Mouse (Mus musculus) cerebellum, adult 18-20 months (tissue): ENCODE data around the gene Nln.

Experiments used
- DNase-seq, 2 experiments: peaks; one replicate each; pipeline ENCODE4 v3.0.0; 2021

Gene Nln

DNA sequence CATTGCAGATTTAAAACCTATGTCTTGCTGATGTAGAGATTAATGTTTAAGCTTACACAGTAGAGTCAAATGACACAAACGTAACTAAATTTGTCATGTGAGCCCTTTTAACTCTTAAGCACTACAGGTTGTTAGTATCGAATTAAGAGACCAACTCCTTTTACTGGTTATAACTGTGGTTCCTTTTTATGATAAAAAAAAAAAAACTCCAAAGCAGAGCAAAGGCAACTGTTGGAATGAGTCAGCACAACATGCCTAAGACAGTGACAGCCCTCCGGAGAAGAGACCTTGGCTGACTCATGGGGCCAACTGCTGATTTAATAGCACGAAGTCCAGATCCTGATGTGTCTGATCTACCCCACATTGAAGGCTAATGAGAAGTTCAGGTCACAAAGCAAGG lies 68.5 kb downstream of the Nln start:
- DNase-seq = no peak

DNA sequence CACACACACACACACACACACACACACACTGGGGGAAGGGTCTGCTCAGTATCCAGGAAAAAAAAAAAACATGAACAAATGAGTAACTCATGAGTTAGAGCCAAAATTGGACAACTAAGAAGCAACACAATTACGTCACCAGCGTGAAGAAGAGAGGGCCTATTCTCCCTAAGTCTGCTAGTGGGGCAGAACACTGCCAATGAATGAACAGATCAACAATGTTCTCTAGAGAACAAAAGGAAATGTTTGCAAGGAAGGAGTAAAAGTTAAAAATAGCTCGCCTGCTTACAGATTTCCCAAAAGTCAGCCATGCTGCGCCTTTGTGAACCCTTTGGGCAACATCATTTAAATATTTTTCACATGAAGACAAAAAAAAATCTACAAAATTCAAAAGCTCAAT lies 69.6 kb downstream of the Nln start:
- DNase-seq = no peak

DNA sequence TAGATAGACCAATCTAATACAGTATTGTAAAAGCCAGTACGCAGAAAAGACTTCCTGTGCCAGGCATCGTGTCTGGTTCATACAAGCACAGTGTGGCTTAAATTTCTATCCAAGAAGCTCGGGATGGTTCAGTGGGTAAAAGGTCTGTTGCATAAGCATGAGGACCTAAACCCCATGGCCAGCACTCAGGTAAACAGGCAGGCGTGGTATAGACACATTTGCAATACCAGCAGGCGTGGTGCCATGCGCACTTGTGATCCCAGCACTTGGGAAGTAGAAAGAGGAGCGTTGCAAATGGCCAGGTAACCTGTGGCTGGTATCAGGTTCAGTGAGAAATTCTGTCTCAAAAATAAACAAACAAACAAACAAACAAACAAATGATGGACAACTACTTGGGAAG lies 70.5 kb downstream of the Nln start:
- DNase-seq = no peak

DNA sequence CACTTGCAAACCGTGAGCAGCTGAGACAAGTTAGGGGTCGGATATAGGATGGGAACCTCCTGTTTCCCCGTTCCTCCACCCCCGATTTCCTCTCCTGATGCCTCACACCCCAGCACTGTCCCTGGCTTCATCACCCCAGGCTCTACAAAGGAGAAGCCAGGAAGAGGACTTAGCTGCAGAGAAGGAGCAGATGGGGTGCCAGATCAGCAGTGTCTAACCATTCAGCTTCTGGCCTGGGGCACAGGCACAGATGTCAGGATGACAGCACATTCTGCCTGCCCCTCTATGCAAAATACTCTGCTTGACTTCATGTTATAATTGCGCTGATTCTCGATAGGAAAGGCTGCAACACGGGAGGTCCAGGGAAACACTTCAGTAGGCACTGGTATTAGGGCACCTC lies 71.1 kb downstream of the Nln start:
- DNase-seq = peak in 1 of 2 experiments; percentile 33

DNA sequence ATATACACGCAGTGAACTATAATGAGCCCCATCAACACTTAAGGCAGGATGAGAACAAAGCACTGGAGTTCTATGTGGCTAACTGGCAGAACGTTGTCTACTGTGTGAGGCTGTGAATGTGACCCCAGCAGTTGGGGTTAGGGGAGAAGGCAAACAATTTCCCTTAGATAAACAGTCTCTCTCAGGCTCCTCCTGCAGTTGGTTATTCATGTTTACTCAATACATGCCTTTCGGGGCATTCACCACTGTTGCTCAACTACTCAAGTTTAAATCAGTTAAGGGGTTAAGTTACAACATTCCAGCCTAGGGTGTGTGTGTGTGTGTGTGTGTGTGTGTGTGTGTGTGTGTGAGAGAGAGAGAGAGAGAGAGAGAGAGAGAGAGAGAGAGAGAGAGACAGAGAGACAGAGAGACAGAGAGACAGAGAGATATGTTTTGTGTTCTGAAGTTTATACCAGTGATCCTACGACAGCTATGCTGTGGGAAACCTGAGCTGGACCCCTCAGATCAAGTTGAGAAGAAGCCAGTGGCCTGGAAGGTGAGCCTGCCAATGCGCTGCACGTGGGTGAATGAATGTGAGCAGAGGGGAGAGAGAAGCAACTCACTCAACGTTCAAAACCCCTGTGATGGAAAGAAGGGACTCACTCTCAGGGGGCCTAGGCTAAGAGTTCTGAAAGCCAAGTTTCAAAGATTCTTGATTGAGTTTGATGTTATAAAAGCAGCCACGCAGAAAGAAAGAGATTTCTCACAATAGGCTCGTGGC lies 71.7 kb downstream of the Nln start:
- DNase-seq = no peak

DNA sequence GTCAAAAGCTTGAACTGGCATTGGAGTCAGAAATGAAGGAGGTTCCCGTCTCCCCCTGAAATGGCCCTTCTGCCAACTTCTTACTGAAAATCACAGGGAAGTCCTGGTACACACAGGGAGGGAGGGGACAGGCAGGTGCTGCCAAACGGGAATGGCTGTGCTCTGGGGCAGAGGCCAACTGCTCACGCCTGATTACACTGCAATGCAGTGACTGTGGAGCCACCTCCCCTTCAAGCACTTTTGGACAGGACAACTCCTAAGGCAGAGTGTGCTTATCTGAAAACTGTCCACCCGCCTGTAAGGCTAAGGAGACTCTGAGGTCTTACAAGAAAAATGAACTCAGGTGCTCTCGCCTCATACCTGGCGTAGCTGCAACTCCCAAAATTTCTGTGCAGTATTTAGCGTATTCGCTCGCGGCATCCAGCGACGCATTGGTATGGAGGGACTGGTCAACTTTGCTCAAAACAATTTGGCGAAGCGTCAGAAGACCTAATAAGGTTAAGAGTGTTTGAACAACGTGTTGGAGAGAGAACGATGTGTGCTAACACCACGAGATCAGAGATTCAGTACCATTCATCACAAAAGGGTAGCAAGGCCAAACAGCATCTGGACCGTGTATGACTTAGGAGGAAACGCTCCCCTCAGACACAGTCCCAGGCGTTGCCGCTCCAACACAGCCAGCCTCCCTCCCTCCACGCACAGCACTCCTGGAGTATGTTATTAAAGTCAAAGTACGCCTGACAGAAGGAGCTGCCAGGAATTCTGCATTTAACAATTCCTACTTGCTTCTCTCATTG lies 72.7 kb downstream of the Nln start:
- DNase-seq = peak; percentile 52 to 53

DNA sequence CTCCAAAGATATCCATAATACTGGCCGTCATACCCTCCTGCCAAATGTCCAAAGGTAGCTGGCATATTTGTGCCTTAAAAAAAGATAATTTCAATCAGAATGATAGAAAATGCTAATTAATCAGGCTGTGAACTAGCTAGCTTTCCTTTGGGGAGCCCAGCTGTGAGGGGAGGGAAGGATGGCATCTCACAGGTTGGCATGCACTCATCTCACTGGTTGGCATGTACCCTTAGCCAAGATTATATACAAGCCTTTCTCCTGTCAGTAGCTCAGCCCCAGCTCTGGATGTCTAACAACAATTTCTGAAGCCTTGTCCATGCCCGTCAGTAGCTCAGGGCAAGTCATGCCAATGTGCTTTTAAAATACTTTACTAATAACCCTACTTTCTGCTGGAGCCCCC lies 73.8 kb downstream of the Nln start:
- no peak for DNase-seq

DNA sequence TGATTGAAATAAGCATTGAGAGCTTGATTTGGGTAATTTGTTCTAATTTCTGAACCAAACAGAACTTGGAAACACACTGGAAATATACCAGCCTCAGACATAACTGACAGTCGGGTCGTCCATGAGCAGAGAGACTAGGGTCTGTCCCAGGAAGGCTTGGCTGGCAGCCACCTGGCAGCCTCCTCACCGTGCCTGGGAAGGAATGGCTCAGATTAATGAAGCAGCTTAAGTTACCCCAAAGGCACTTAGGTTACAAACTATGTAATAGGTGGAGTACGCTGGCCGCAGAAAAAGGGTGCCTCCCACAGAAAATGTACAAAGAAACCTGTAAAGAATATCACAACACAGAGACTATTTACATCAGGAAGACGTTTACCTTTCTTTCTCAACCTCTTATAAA lies 74.6 kb downstream of the Nln start:
- DNase-seq = no peak

DNA sequence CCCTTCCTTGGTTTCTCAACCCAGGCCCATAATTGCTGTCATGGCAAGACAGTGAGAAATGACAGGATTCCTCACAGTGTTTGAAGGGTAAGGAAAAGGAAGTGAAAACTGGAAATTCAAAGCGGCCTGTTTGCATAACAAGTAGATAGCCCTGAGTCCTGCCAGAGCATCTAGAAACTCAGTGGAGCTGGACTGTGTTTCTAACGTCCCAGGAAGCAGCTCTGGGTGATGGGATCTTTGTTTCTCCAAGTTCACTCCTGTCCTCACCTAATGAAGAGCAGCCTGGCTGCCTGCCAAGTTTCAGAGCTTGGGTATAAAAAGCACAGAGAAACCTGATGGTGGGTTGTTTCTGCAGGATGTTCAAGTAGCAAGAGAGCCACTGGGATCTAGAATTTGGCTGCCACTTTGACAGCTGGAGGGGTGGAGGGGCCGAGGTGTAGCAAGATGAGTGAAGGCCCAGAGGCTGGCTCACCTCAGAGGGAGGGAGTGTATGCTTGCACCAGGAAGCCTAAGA lies 76.7 kb downstream of the Nln start:
- DNase-seq = no peak

DNA sequence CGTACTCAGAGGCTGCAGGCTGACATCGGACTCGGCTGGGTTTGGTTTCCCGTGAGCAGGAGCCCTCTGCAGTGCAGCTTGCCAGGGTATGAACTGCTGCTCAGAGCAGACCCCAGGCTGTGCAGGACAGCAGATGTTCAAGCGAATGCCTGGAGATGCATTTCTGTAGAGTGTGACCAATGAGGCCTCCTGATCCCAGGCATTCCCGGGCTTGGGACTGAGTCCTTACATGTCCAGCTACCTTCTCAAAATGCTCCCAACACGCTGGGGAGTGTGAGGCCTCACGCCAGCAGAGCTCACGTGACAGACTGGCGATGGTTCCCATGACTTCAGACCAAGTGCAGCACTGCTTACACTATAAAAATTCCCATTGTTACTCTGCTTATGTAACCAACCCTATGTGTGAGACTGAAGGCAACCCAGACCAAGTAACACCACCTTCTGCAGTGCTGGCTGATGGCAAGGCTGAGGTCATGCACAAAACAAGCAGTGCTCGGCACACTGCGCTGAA lies 77.5 kb downstream of the Nln start:
- peak in 1 of 2 experiments; percentile 5 for DNase-seq

DNA sequence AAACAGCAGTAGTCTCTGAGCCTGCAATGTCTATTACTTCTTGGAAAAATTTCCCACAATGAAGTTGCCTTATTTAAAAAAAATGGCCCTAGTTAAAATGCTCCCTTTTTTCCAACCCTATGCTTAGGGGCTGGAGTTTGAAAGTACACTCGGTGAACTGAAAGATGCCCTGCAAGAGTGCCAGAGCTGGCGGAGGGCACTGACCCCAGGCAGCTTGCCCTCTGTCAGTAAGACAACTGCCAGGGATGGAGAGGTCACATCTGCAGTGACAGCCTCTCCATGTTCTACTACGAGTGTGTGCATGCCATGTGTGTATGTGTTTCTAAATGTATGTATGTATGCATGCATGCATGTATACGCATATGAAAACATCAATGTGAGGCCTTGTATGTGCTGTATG lies 78.5 kb downstream of the Nln start:
- no peak for DNase-seq

DNA sequence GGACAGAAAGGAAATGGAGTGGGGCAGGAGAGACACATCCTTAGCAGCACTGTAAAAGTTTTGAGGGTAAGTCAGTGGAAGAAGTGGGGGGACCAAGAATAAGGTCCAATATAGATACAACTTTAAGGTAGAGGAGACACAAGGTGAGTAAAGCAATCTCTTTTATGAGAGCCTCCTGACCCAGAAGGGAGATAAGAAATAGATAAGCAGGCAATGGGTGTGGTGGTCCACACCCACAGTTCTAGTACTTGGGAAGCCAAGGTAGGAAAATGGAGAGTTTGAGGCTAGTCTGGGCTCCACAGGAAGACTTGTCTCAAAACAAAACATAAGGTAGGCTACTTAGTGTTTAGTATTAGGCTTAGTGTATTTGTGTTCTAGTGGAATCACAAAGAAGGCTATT lies 79.9 kb downstream of the Nln start:
- DNase-seq = no peak

DNA sequence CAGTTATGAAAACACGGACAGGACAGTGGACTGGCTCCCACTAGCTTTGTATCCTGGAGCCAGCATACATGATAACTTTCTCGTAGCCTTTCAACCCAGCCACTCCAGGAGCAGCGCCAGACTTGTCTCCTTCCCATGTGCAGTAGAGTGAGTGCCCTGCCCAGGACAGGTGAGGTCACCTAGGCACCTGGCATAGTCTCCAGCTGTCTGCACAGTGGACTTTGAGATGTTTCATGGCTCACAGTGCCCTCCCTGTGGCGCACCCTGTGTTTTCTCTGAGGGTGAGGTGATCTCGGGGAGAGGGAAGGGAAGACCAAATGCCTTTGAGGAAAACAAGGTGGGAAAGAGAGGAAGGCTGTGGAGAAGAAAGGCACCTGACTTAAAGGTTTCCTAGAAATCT lies 80.3 kb downstream of the Nln start:
- no peak for DNase-seq

DNA sequence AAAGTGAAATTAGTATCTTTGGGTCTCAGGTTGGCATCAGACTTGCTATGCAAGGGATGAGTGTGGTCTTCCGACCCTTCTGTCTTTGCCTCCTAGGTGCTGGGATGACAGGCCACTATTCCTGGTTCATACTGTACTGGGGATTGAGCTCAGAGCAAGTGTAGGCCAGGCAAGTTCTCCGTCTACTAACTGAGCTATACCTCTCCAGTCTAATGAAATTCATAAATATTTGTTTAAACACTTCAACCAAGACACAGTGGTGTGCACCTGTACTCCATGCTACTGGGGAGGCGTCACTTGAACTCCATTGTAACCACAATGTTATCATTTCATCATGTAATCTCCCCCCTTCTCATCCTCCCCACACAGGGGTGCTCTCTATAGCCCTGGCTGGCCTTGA lies 82.9 kb downstream of the Nln start:
- no peak for DNase-seq

DNA sequence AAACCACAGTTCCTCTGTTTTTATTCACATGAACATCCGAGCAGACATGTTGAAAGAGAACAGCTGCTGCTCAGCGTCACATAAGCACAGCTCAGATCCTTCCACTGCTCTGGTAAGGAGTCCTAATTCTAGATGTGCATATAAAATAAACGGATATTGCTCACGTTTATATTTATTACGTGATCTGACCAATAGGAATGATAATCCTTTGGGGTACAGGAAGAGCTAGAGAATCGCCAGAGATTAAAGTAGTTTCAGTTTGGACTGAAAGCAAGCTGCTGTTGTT lies 83.8 kb downstream of the Nln start:
- DNase-seq = no peak

DNA sequence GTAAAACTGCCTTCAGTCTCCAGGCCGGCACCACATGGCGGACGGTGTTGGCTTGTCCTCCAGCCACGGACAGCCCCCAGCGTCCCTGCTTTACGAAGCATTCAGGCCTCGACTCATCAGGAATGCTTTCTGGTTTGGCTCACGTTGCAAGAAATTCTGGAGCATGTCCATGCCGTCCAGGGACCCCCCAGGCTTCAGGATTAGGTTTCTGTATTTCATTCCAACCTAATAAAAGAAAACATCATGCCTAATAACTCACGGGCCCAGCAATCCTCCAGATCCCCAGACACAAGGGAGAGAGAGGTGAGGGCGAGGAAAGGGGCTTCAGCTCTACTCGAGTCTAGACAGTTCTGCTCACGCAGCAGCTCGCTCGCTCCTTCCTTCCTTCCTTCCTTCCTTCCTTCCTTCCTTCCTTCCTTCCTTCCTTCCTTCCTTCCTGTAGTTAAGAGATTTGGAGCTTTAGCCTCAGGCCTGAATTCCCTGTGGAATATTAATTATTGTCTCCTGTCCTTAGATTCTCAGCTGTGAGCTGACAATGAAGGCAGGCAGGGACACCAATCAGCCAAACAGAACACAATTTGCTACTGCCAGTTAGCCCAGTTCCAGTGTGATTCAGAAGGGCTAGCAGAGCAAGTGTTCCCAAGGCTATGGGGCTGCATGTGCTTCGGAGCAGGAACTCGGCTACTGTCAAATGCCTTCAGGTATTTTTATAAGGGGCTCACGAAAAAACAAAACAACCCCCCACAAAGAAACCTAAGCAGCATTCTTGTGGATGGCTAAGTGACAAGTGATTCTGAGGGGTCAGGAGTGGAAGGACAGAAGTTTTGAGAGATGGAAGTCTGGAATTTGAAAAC lies 84.3 kb downstream of the Nln start:
- DNase-seq = no peak

DNA sequence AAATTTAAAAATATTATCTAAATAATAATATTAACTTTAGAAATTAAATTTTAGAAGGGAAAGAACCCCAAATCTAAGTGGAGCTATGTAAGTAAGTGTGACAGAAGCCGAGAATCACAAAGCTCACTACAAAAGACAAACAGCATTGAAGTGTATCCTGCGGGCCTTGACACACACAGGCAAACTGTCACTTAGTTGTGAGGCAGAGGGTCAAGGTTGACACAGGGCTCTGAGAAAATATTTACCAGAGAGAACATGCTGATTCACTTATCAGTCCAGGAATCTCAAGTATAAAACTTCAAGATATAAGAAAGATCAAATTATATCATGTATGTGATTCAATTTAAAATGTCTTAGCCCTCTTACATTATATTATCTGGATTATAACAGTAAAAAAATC lies 85.1 kb downstream of the Nln start:
- DNase-seq = no peak

DNA sequence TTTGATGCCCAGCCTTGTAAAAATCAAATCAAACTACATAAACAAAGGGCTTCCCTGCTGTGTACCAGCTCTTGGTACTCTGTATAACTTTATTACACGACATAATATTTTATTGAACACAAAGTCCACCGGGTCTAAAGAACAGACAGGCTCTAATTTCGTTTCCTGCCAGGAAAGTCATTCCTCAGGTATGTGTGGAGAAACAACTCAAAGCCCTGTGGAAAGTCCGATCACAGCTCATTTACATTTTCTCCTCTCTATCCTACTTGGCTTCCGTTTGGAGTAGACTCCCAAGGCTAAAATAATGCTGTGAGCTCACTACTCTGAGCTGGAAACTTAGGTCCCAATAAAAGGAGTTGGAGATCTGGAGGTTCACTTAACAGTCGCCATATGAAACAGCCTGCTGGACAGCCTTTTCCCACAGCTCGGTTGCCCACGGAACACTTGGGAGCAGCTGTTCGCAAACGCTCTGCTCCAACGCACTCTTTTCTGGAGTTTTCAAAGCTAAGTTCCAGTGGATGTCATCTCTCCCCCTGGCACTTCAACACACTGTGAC lies 86.0 kb downstream of the Nln start:
- DNase-seq = no peak

DNA sequence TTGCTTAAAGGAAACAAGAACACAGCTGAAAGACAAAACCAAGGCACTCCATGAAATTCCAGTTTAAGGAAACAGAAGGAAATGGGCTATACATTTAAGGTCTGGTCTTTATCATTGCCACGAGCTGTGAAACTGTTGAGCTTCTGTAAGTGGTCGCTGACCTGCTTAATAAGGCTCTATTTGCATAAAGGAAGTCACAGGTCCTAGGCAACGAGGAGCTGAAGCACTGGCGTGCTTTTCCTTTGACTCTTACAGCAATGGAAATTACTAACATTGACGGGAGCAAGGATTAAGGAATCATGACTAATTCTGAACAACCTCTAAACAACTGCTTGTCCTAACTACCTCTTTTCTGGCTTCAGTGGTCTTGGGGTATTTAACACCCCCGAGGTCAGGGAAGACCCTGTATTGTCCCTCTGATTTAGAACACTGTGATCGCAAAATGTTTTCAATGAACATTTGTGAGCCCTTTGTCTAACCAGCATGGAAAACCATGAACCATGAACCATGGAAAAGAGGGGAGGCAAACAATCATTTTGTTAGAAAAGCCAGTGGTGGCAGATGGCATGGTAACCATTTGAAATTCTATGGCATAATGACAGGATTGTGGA lies 90.8 kb downstream of the Nln start:
- no peak for DNase-seq

DNA sequence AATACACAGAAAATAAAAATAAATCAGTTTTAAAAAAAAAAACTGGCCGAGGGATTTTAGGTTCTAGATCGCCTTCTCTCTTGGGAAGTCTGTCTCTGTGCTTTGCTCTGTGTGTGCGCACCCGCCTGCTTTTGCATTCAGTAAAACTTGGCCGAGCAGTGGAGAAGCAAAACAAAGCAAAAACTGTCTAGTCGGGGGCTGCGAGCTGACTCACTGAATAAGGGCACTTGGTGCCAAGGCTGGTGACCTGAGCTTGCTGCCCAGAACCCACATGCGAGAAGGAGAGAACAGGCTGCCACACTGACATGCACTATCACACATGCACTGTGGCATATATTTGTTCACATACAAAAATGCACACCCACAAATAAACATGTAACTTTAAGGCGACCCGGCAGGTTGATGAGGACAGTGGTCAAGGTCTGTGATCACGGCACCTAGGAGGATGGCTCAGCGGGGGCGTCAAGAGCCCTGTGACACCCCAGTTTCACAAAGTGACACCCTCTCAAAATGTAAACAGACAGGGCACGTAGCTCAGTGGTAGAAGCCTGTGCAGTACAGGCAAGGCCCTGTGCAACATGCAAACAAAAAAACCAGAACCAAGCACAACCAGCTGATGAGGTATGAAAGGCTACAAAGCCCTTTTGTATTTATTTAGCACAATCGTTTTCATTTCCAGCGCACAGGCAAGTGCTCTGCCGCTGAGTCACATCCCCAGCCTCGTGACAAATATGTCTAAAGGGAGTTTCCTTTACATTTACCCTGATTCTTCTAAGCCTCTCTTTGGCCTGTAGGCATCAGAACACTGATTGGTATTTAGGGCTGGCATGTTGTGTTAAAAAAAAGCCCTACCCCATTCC lies 93.9 kb downstream of the Nln start:
- no peak for DNase-seq

DNA sequence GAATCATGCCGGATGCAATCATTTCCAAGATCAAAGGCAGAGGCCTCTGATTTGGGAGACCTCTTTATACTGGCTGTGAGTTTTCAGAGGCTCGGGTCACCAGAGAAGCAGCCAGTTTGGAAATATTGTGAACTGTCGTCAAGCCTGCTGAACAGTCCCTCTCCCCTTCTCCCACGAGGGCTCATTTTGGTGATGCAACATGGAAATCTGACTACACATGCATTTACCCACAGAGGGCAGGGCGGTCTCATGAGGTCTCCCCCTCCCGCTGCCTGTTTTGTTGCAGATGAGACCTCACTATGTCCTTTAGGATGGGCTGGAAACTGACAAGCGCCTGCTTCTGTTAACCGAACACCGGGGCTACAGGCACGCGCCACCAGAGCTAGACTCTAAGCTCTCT lies 95.4 kb downstream of the Nln start:
- DNase-seq = no peak

DNA sequence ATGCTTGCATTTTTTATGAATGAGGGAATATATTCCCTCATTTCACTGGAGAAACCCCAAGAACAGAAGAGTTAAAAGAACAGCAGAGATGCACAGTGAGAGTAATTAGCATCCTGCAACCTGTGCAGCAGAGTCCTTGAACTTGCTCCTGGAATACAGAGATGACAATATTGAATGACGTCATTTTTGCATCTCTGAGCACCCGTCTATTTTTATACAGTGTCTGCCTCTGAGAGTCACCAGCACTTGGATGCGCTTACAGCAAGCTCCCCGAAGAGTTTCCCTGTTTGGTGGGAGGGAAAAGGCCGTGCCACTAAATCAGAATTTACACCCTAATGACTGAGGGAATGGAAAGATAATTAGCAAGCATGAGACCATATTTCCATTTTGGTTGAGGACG lies 96.0 kb downstream of the Nln start:
- DNase-seq = no peak
